Mouse (Mus musculus) ES-E14 (cell line): ENCODE data around the gene Wdr18.

Source experiments
- HCFC1 ChIP-seq: IDR thresholded peaks from 2 replicates; pipeline ENCODE4 v1.6.1; 2012; ENCODE audit warnings: low read length, inconsistent platforms, borderline replicate concordance; ENCODE audit not compliant: insufficient read depth
- MAFK ChIP-seq: IDR thresholded peaks from 2 replicates; pipeline ENCODE4 v1.6.1; 2014; ENCODE audit warnings: mild to moderate bottlenecking, low read depth, low read length, inconsistent platforms; ENCODE audit not compliant: insufficient read depth

DNA sequence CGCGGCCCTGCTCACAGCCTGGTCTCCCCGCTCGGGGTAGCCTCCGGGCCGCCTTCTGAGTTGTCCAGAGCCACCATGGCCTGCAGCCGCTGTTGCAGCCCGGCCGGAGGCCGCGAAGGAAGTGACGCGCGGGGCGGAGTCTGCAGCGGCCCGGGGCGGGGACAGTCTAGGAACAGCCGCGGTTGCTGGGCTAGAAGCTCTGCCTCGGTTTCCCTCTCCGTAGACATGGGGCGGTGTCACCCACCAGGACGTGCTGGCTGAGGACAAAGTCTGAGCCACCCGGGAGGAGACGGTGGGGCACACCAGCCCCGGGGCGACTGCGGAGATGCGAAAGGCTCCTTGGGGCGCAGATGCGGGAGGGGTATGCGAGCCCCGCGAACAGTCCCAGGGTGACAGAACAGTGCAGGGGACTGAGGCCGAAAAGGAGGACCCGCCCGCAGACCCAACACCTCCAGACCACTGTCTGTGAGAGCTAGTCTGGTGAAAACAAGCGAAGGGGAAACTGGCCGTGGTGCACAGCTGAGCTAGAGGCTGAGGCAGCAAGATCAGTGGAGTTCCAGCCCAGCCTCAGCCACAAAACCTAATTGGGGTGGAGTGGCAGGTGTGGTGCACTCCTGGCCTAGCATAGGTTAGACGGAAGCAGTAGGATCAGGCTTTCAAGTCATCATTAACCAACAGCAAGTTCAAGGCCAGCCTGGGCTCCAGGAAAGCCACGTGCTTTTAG lies 43.0 kb upstream of the Wdr18 start, which contains the start of gene Kiss1r:
- TF ChIP-seq MAFK = no peak
- TF ChIP-seq HCFC1 = no peak
